Mouse (Mus musculus): ENCODE data around the gene Ifna6. TPM values are rescaled to one million over a fixed set of nuclear protein-coding genes. Genes with fewer than 3 reads are reported as not detected.
A peak's percentile ranks its signal among the peaks of the same experiment; 100 is the strongest.

Gene Ifna6
- polyA plus RNA-seq, 1 experiment from 2014 or later, result not detected

DNA sequence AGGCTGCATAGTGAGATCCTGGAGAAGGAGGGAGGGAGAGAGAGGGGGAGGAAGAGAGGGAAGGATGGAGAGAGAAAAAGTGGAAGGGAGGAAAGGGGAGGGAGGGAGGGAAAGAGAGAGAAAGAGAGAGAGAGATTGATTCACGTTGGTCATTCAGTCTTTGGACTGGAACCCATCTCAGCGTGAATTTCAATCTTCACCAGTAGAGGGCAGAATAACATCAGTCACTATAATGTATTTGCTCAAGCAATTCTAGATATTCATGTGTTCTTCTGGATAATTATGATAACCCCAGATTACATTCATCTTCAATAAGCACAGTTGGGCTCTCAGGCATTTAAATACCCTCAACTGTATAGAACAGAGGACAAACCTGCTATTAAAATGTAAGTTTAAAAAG, 45.5 kb downstream of the Ifna6 start:
- Histone ChIP-seq H3K36me3 (ENCODE audit: control insufficient read depth, insufficient read depth, low read length) (no peaks in the 10 kb centered on the region), H3K9me3 (ENCODE audit: control insufficient read depth, low read length) (no peaks in the 10 kb centered on the region), H3K4me2 (replicated peaks; ENCODE audit: low read depth) (no peak overlapping the region), H3K4me3 (ENCODE audit: low read depth, low read length) (no peak overlapping the region), H3K27ac (replicated peaks) (no peak overlapping the region), H3K9ac (ENCODE audit: low read length) (no peak overlapping the region), H3K4me1 (replicated peaks; ENCODE audit: control insufficient read depth, insufficient read depth) (0 out of 2 replicates have a peak, but pooled peaks cover 3% of the 10 kb centered on the region), H3K27me3 (ENCODE audit: control insufficient read depth, insufficient read depth, low read length) (no peaks in the 10 kb centered on the region)
- no peak for ATAC-seq (ENCODE audit: low FRiP score, low TSS enrichment)
- no peak for TF ChIP-seq EP300 (optimal IDR thresholded peaks at IDR 0.05)
- TF ChIP-seq CTCF (IDR thresholded peaks at IDR 0.05; ENCODE audit: low read depth), result peak; percentile 86
- no peak for DNase-seq (ENCODE audit: low spot score)
- 0% methylated on average over 2 of the region's 2 CpGs for WGBS

DNA sequence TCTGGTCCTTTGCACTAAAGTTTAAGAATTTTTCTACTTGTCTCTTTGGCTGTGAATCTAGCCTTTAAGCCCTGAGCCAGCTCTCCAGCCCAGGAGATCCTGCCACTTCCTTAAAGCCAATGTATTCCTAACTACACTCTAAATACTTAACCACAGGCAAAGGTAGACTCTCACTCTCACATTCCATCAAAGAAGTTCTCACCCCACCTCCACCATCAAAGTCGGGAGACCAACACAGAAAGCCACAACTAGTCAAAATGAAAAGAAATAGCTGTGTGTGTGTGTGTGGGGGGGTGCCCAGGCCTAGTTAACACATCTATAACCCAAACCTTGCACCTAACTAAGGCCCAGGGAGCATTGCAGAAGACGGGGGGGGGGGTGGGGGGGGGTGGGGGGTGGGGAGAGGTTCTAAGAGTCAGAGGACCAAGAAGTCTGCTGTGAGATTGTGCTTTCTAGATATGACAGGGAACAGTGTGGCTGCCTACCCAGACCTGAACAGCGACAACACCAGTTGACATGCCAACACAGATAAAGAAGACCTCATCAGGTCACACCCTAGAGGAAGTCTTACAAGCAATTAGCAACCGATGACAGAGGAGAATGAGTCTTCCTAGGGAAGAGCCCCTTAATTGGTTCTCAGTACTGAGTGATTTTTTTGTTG, 48.3 kb downstream of the Ifna6 start:
- DNase-seq (ENCODE audit: low spot score) (no peak), ATAC-seq (ENCODE audit: low FRiP score, low TSS enrichment) (no peak)
- no peak overlapping the region for H3K27ac ChIP-seq (replicated peaks)
- WGBS, result 68% methylated on average over 3 of the region's 4 CpGs
- H3K9ac ChIP-seq (ENCODE audit: low read length), result no peak overlapping the region
- no peaks in the 10 kb centered on the region for H3K4me1 ChIP-seq (replicated peaks; ENCODE audit: control insufficient read depth, insufficient read depth)
- no peaks in the 10 kb centered on the region for H3K9me3 ChIP-seq (ENCODE audit: control insufficient read depth, low read length)
- H3K36me3 ChIP-seq (ENCODE audit: control insufficient read depth, insufficient read depth, low read length), result no peaks in the 10 kb centered on the region
- TF ChIP-seq EP300 (optimal IDR thresholded peaks at IDR 0.05) (no peak), CTCF (IDR thresholded peaks at IDR 0.05; ENCODE audit: low read depth) (no peak)
- H3K4me3 ChIP-seq (ENCODE audit: low read depth, low read length), result no peak overlapping the region
- no peak overlapping the region for H3K4me2 ChIP-seq (replicated peaks; ENCODE audit: low read depth)
- H3K27me3 ChIP-seq (ENCODE audit: control insufficient read depth, insufficient read depth, low read length), result no peaks in the 10 kb centered on the region

DNA sequence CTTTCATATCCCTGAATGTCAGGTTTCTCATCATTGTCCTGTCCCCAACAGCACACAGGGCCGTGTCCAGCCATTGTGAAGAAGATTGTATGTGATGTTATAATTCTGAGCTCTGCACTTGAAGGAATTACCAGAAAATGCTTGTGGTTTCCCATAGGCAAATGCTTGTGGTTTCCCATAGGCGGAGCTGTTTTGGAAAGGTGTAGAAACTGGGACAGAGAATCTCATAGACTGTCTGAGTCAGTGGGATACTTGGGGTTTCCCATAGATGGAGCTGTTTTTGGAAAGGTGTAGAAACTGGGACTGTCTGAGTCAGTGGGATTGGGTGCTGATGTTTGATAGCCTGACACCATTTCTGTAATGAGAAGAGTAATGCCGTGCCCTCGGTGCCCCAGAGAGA, 49.3 kb downstream of the Ifna6 start:
- Histone ChIP-seq H3K27me3 (ENCODE audit: control insufficient read depth, insufficient read depth, low read length) (no peaks in the 10 kb centered on the region), H3K9me3 (ENCODE audit: control insufficient read depth, low read length) (no peaks in the 10 kb centered on the region), H3K4me2 (replicated peaks; ENCODE audit: low read depth) (no peak overlapping the region), H3K27ac (replicated peaks) (no peak overlapping the region), H3K36me3 (ENCODE audit: control insufficient read depth, insufficient read depth, low read length) (no peaks in the 10 kb centered on the region), H3K9ac (ENCODE audit: low read length) (no peak overlapping the region), H3K4me3 (ENCODE audit: low read depth, low read length) (no peak overlapping the region), H3K4me1 (replicated peaks; ENCODE audit: control insufficient read depth, insufficient read depth) (no peaks in the 10 kb centered on the region)
- WGBS, result 80% methylated on average over 4 of the region's 4 CpGs
- DNase-seq (ENCODE audit: low spot score) (no peak), ATAC-seq (ENCODE audit: low FRiP score, low TSS enrichment) (no peak)
- no peak for TF ChIP-seq EP300 (optimal IDR thresholded peaks at IDR 0.05)
- TF ChIP-seq CTCF (IDR thresholded peaks at IDR 0.05; ENCODE audit: low read depth), result peak; percentile 28

Other genes with a start within 250 kb of the Ifna6 start
- gene Ifna9, start 235.0 kb upstream of the Ifna6 start, polyA plus RNA-seq (2015; fragmentation: Nextera tagmentation; extraction: Ambion mirVana), result not detected in 2 replicates
- not detected in 2 replicates for gene Ifna12, start 224.0 kb upstream of the Ifna6 start, polyA plus RNA-seq (2015; fragmentation: Nextera tagmentation; extraction: Ambion mirVana)
- gene C87499, start 193.0 kb upstream of the Ifna6 start, polyA plus RNA-seq (2015; fragmentation: Nextera tagmentation; extraction: Ambion mirVana), result not detected in 2 replicates
- gene Ifna13, start 183.0 kb upstream of the Ifna6 start, polyA plus RNA-seq (2015; fragmentation: Nextera tagmentation; extraction: Ambion mirVana), result not detected in 2 replicates
- gene Ifna16, start 150.5 kb upstream of the Ifna6 start, polyA plus RNA-seq (2015; fragmentation: Nextera tagmentation; extraction: Ambion mirVana), result not detected in 2 replicates
- not detected in 2 replicates for gene Ifna2, start 143.5 kb upstream of the Ifna6 start, polyA plus RNA-seq (2015; fragmentation: Nextera tagmentation; extraction: Ambion mirVana)
- not detected in 2 replicates for gene Ifnab, start 136.1 kb upstream of the Ifna6 start, polyA plus RNA-seq (2015; fragmentation: Nextera tagmentation; extraction: Ambion mirVana)
- gene Gm26566, start 105.6 kb upstream of the Ifna6 start, polyA plus RNA-seq (2015; fragmentation: Nextera tagmentation; extraction: Ambion mirVana), result 0.19 and 0.51 TPM in 2 replicates
- gene Klhl9, start 105.0 kb upstream of the Ifna6 start, polyA plus RNA-seq (2015; fragmentation: Nextera tagmentation; extraction: Ambion mirVana), result 39.8 and 40.6 TPM in 2 replicates
- not detected in 2 replicates for gene Gm13271, start 72.5 kb upstream of the Ifna6 start, polyA plus RNA-seq (2015; fragmentation: Nextera tagmentation; extraction: Ambion mirVana)
- 0.21 and 0.24 TPM in 2 replicates for gene Gm13283, start 67.3 kb upstream of the Ifna6 start, polyA plus RNA-seq (2015; fragmentation: Nextera tagmentation; extraction: Ambion mirVana)
- gene Gm13290, start 53.6 kb upstream of the Ifna6 start, polyA plus RNA-seq (2015; fragmentation: Nextera tagmentation; extraction: Ambion mirVana), result 0.55 TPM in 1 of 2 replicates, not detected in the other
- not detected in 2 replicates for gene Gm13289, start 50.5 kb upstream of the Ifna6 start, polyA plus RNA-seq (2015; fragmentation: Nextera tagmentation; extraction: Ambion mirVana)
- gene Gm13272, start 47.6 kb upstream of the Ifna6 start, polyA plus RNA-seq (2015; fragmentation: Nextera tagmentation; extraction: Ambion mirVana), result not detected in 2 replicates
- gene Ifnz, start 45.3 kb upstream of the Ifna6 start, polyA plus RNA-seq (2015; fragmentation: Nextera tagmentation; extraction: Ambion mirVana), result 0.25 and 0.47 TPM in 2 replicates
- 0.45 TPM in 1 of 2 replicates, not detected in the other for gene Gm13276, start 41.7 kb upstream of the Ifna6 start, polyA plus RNA-seq (2015; fragmentation: Nextera tagmentation; extraction: Ambion mirVana)
- not detected in 2 replicates for gene Gm13277, start 38.8 kb upstream of the Ifna6 start, polyA plus RNA-seq (2015; fragmentation: Nextera tagmentation; extraction: Ambion mirVana)
- not detected in 2 replicates for gene Gm13278, start 35.9 kb upstream of the Ifna6 start, polyA plus RNA-seq (2015; fragmentation: Nextera tagmentation; extraction: Ambion mirVana)
- gene Gm13275, start 32.9 kb upstream of the Ifna6 start, polyA plus RNA-seq (2015; fragmentation: Nextera tagmentation; extraction: Ambion mirVana), result not detected in 2 replicates
- not detected in 2 replicates for gene Gm13279, start 30.0 kb upstream of the Ifna6 start, polyA plus RNA-seq (2015; fragmentation: Nextera tagmentation; extraction: Ambion mirVana)
- gene Gm13285, start 27.8 kb upstream of the Ifna6 start, polyA plus RNA-seq (2015; fragmentation: Nextera tagmentation; extraction: Ambion mirVana), result 0.92 and 1.3 TPM in 2 replicates
- gene Gm13287, start 24.2 kb upstream of the Ifna6 start, polyA plus RNA-seq (2015; fragmentation: Nextera tagmentation; extraction: Ambion mirVana), result not detected in 2 replicates
- not detected in 2 replicates for gene Gm13288, start 21.9 kb upstream of the Ifna6 start, polyA plus RNA-seq (2015; fragmentation: Nextera tagmentation; extraction: Ambion mirVana)
- gene Ifna7, start 11.2 kb upstream of the Ifna6 start, polyA plus RNA-seq (2015; fragmentation: Nextera tagmentation; extraction: Ambion mirVana), result not detected in 2 replicates
- not detected in 2 replicates for gene Ifna11, start 7.5 kb upstream of the Ifna6 start, polyA plus RNA-seq (2015; fragmentation: Nextera tagmentation; extraction: Ambion mirVana)
- gene Ifna5, start 8.1 kb downstream of the Ifna6 start, polyA plus RNA-seq (2015; fragmentation: Nextera tagmentation; extraction: Ambion mirVana), result not detected in 2 replicates
- not detected in 2 replicates for gene Ifna4, start 14.4 kb downstream of the Ifna6 start, polyA plus RNA-seq (2015; fragmentation: Nextera tagmentation; extraction: Ambion mirVana)
- gene Ifna1, start 22.7 kb downstream of the Ifna6 start, polyA plus RNA-seq (2015; fragmentation: Nextera tagmentation; extraction: Ambion mirVana), result not detected in 2 replicates
- gene Ifne, start 52.8 kb downstream of the Ifna6 start, polyA plus RNA-seq (2015; fragmentation: Nextera tagmentation; extraction: Ambion mirVana), result 0.85 and 1.1 TPM in 2 replicates

Data from stomach, postnatal 0 days (tissue).